Mouse (Mus musculus): ENCODE measurements around the gene Irgm2. TPM values are rescaled to one million over a fixed set of nuclear protein-coding genes. Genes with fewer than 3 reads are reported as not detected.

Gene Irgm2
- 45.8 TPM for polyA plus RNA-seq (2017; shearing (Covaris generic))

DNA sequence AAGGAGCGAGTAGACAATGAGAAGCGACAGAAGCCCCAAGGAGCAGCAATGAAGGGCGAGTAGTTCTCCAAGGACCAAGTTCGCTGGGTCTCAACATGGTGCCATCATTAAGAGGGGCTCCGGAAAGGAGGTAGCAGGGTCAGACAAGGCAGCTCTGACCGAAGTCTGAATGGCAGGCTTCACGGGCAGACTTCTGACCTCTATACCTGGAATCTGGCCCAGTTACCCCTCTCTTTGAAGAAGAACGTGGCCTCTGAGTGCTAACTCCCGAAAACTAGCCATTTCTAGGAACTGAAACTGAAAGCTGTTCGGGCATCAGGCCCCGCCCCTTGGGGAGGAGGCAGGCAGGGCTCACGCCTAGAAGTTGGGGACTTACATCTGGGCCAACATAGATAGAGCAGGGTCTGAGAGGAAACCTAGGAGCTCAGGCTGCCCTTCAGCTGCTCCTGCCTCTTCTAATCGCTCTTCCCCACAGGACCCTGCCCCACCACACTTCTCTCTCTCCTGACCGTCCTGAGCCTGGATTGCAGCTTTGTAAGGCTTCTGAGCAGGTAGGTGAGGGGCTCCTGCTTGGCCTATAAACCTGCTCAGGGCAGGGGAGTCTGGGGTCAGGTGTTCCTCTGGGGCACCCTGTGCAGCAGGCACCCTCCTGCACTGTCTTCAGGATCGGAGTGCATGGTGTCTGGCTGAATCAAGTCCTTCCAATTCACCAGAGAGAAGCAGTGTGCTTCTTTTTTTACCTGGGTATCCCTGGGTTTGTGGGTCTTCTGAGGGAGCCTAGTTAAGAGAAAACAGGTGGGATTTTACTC, at the start of gene Irgm2, which contains the start of gene Igtp:
TSS of gene Irgm2 (plus strand) at position 390 of the 809 bp plus-strand sequence.
TSS of gene Igtp (plus strand) at position 328 of the 809 bp plus-strand sequence.

DNA sequence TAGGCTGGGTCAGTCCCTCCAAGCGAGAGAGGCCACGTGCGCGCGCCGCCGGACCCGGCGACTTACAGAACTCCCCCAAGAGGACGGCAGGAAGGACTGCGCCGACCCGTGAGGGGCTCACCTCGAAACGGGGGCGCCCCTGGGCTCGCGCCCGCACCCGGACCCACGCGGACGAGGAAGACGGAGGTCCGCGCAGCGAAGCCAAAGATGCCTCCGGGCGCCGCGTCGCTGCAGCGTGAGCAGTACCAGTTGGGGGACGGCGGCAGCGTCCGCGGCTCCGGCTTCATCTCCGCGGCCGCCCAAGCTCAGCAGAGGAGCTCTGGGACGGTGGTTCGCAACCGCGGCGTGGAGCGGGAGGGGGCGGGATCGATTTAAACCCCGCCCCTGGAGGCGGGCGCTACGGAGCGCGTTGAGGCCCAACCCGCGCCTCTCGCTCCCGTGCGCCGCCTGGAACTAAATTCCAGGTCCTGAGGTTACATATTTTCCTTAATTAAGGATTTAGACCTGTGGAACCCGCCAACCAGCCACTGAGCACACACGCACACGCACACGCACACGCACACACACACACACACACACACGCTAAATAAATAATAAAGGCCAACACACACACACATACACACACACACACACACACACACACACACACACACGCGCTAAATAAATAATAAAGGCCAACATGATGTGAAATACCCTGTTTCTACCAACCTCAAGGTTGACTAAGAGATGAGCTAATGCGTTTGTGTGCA, 31.1 kb upstream of the Irgm2 start, which contains the start of gene Gemin5:
TSS of gene Gemin5 (minus strand) at position 373 of the 749 bp plus-strand sequence.

GRCm38 (mm10) chr11:58171459-58172091, 27.8 kb upstream of the Irgm2 start, which contains the start of gene Mrpl22:
Gene Mrpl22 (plus strand): TSS chr11:58171661.

Other genes starting within 250 kb of the Irgm2 start
- 111 TPM for gene Larp1, start 190.6 kb upstream of the Irgm2 start, polyA plus RNA-seq (2017; shearing (Covaris generic))
- 0.28 TPM for gene Gm12248, start 106.5 kb upstream of the Irgm2 start, polyA plus RNA-seq (2017; shearing (Covaris generic))
- 100 TPM for gene Cnot8, start 95.5 kb upstream of the Irgm2 start, polyA plus RNA-seq (2017; shearing (Covaris generic))
- 17.7 TPM for gene Gemin5, start 31.1 kb upstream of the Irgm2 start, polyA plus RNA-seq (2017; shearing (Covaris generic))
- gene Mrpl22, start 28.0 kb upstream of the Irgm2 start, polyA plus RNA-seq (2017; shearing (Covaris generic)) = 67.5 TPM
- 365 TPM for gene Igtp, start 62 bp upstream of the Irgm2 start, polyA plus RNA-seq (2017; shearing (Covaris generic))
- not detected for gene 4930438A08Rik, start 75.2 kb downstream of the Irgm2 start, polyA plus RNA-seq (2017; shearing (Covaris generic))
- gene Zfp692, start 107.5 kb downstream of the Irgm2 start, polyA plus RNA-seq (2017; shearing (Covaris generic)) = 51.1 TPM
- gene Zfp672, start 130.7 kb downstream of the Irgm2 start, polyA plus RNA-seq (2017; shearing (Covaris generic)) = 44.2 TPM
- 21.6 TPM for gene Sh3bp5l, start 131.1 kb downstream of the Irgm2 start, polyA plus RNA-seq (2017; shearing (Covaris generic))
- not detected for gene Lypd8, start 179.4 kb downstream of the Irgm2 start, polyA plus RNA-seq (2017; shearing (Covaris generic))
- not detected for gene 1810065E05Rik, start 221.5 kb downstream of the Irgm2 start, polyA plus RNA-seq (2017; shearing (Covaris generic))
- gene Gm12253, start 232.9 kb downstream of the Irgm2 start, polyA plus RNA-seq (2017; shearing (Covaris generic)) = 0.13 TPM

All from CD4-positive, CD25-positive, alpha-beta regulatory T cell (primary cell).